Mouse (Mus musculus): ENCODE results near the gene Cbl. TPM values are rescaled to one million over a fixed set of nuclear protein-coding genes. Genes with fewer than 3 reads are reported as not detected.

The Cbl gene
- polyA plus RNA-seq, 1 experiment from 2014 or later, result 19.2 TPM

DNA sequence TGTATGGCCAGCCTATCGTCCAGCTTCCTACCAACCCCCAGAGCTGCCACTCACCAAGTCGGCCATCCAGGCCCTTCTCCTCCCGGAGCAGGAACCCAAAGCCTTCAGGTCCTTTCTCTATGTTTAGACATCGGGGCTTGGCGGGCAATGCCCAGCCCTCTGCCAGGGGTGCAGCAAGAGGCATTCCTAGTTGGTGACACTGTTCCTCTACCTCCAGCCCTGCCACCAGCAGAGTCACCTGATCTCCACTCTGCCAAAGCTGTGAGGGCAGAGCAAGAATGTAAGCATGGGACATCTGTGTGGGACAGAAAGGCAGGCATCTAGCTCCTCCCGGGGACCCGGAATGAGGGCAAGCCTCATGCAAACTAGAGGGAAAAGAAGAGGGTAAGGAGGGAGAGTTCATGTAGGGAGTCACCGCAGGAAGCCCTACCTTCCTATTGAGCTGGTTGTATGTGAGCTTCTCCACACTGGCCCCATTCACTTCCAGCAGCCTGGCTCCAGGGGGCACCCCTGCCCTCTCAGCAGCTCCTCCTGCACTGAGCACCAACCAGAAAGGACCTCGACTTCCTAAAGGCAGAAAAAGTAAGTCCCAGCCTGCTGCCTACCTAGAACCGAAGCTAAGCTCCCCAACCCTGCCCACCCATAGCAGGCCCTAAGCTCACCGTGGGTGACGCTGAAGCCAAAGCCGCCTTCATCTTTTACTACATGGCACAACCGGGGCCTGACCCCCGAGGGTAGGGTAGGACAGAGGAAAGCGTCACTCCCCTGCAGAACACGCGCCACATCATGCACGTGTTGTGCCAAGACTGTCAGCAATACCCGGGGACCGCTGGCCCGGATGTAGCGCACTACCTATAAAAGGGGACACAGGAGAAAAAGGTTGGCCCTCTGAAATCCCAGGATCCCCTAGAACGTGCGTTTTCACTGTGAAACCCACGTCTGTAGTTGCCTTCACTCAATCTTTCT is 15.6 kb upstream of the Cbl start:
- Histone ChIP-seq H3K9ac (ENCODE audit: low read length) (no peak overlapping the region), H3K4me1 (ENCODE audit: control insufficient read depth, insufficient read depth, low read length) (peaks cover 3% of the 10 kb centered on the region), H3K27me3 (ENCODE audit: control insufficient read depth, insufficient read depth, low read length) (no peaks in the 10 kb centered on the region), H3K4me2 (ENCODE audit: low read depth, severe bottlenecking) (no peak overlapping the region), H3K36me3 (ENCODE audit: control insufficient read depth, insufficient read depth, low read length) (no peaks in the 10 kb centered on the region), H3K4me3 (ENCODE audit: low read depth, low read length) (no peak overlapping the region), H3K27ac (replicated peaks; ENCODE audit: low read depth, low read length) (no peak overlapping the region), H3K9me3 (ENCODE audit: control insufficient read depth, low read length) (no peaks in the 10 kb centered on the region)
- WGBS, result 41% methylated on average over 26 of the region's 26 CpGs
- DNase-seq (ENCODE audit: low spot score), result peak; percentile 70
- 0 out of 2 replicates have a peak, but pooled peaks have one; percentile 57 for ATAC-seq (ENCODE audit: insufficient number of reproducible peaks, low FRiP score, low TSS enrichment, low read depth)

DNA sequence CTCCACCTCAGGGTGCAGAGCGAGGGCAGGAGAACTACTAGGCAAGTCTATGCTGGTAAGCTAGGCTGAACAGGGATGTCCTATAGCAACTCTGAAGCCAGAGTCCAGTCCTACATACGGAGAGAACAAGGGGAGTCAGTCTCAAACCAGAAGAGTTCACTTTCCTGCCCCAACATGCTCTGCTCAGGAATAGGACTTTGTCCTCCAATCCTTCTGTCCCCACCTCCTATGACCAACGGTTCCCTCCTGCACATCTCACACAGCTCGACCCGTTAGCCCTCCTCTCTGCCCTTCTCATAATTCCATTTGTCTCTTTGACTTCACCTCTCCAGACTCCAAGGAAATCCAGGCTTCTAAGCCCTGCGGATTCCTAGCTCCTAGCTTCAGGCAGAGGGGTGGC is 14.1 kb upstream of the Cbl start:
- H3K4me1 ChIP-seq (ENCODE audit: control insufficient read depth, insufficient read depth, low read length), result no peaks in the 10 kb centered on the region
- no peak for DNase-seq (ENCODE audit: low spot score)
- no peak overlapping the region for H3K4me3 ChIP-seq (ENCODE audit: low read depth, low read length)
- 83% methylated on average over 6 of the region's 6 CpGs for WGBS
- H3K36me3 ChIP-seq (ENCODE audit: control insufficient read depth, insufficient read depth, low read length), result no peaks in the 10 kb centered on the region
- ATAC-seq (ENCODE audit: insufficient number of reproducible peaks, low FRiP score, low TSS enrichment, low read depth), result no peak
- no peak overlapping the region for H3K4me2 ChIP-seq (ENCODE audit: low read depth, severe bottlenecking)
- no peak overlapping the region for H3K27ac ChIP-seq (replicated peaks; ENCODE audit: low read depth, low read length)
- H3K27me3 ChIP-seq (ENCODE audit: control insufficient read depth, insufficient read depth, low read length), result no peaks in the 10 kb centered on the region
- H3K9ac ChIP-seq (ENCODE audit: low read length), result no peak overlapping the region
- no peaks in the 10 kb centered on the region for H3K9me3 ChIP-seq (ENCODE audit: control insufficient read depth, low read length)

DNA sequence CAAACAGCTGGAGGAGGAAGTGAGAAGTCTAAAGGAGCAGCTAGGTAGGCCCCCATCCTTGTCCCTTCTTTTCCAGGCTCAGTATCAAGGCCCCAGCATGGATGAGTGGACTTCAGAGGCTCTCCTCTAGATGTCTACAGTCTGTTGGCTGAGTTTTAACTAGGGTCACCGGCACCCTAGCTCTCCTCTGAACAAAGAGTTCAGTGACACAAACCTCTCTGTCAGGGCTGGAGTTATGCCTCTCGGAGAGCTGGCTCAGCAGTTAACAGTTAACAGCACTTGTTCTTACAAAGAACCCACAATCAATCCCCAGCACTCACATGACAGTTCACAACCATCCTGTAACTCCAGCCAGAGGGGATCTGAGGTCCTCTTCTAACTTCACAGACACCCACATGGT is 9.8 kb upstream of the Cbl start:
- H3K4me3 ChIP-seq (ENCODE audit: low read depth, low read length), result no peak overlapping the region
- no peaks in the 10 kb centered on the region for H3K36me3 ChIP-seq (ENCODE audit: control insufficient read depth, insufficient read depth, low read length)
- H3K27me3 ChIP-seq (ENCODE audit: control insufficient read depth, insufficient read depth, low read length), result no peaks in the 10 kb centered on the region
- 68% methylated on average over 2 of the region's 2 CpGs for WGBS
- H3K4me2 ChIP-seq (ENCODE audit: low read depth, severe bottlenecking), result no peak overlapping the region
- no peak overlapping the region for H3K9ac ChIP-seq (ENCODE audit: low read length)
- no peak overlapping the region for H3K27ac ChIP-seq (replicated peaks; ENCODE audit: low read depth, low read length)
- H3K4me1 ChIP-seq (ENCODE audit: control insufficient read depth, insufficient read depth, low read length), result no peaks in the 10 kb centered on the region
- DNase-seq (ENCODE audit: low spot score), result no peak
- no peak for ATAC-seq (ENCODE audit: insufficient number of reproducible peaks, low FRiP score, low TSS enrichment, low read depth)
- H3K9me3 ChIP-seq (ENCODE audit: control insufficient read depth, low read length), result no peaks in the 10 kb centered on the region

DNA sequence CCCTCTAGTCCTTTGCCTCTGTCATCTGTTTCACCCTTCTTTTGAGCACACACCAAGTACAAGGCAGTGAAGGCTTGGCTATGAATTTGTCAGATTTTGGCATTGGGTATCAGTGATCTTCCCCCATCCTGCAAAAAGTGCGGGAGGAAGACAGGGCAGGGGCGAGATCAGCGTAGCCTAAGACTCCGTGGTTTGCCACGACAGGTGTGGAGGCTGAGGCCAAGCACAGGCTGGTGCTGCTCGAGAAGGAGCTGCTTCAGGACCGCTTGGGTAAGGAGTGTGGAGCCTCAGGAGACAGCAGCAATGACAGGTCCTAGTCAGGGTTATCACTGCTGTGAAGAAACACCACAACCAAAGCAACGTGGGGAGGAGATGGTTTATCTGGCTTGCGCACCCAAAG is 7.6 kb upstream of the Cbl start:
- H3K4me1 ChIP-seq (ENCODE audit: control insufficient read depth, insufficient read depth, low read length), result no peaks in the 10 kb centered on the region
- 67% methylated on average over 9 of the region's 9 CpGs for WGBS
- H3K4me3 ChIP-seq (ENCODE audit: low read depth, low read length), result no peak overlapping the region
- ATAC-seq (ENCODE audit: insufficient number of reproducible peaks, low FRiP score, low TSS enrichment, low read depth) (no peak), DNase-seq (ENCODE audit: low spot score) (no peak)
- no peak overlapping the region for H3K9ac ChIP-seq (ENCODE audit: low read length)
- H3K36me3 ChIP-seq (ENCODE audit: control insufficient read depth, insufficient read depth, low read length), result no peaks in the 10 kb centered on the region
- H3K4me2 ChIP-seq (ENCODE audit: low read depth, severe bottlenecking), result no peak overlapping the region
- H3K9me3 ChIP-seq (ENCODE audit: control insufficient read depth, low read length), result no peaks in the 10 kb centered on the region
- H3K27me3 ChIP-seq (ENCODE audit: control insufficient read depth, insufficient read depth, low read length), result no peaks in the 10 kb centered on the region
- no peak overlapping the region for H3K27ac ChIP-seq (replicated peaks; ENCODE audit: low read depth, low read length)

DNA sequence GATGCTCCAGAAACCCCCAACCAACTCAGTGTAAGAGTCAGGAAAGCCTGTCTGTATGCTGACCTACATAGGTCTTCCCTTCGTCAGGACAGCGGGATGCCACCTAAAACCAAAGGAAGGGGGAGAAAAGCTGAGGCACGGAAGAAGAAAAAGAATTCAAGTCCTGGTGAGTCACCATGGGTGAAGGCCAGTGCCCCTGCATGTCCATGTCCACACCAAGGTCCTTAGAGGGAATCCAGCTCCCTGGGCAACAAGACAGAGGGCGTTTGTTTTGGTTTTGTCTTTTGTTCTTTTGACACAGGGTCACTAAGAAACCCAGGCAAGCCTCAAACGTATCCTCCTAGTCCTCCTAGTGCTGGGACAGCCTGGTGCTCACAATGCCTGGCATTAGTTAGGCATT is 7.1 kb upstream of the Cbl start:
- ATAC-seq (ENCODE audit: insufficient number of reproducible peaks, low FRiP score, low TSS enrichment, low read depth), result no peak
- WGBS, result 65% methylated on average over 5 of the region's 5 CpGs
- no peaks in the 10 kb centered on the region for H3K36me3 ChIP-seq (ENCODE audit: control insufficient read depth, insufficient read depth, low read length)
- DNase-seq (ENCODE audit: low spot score), result no peak
- no peaks in the 10 kb centered on the region for H3K27me3 ChIP-seq (ENCODE audit: control insufficient read depth, insufficient read depth, low read length)
- H3K27ac ChIP-seq (replicated peaks; ENCODE audit: low read depth, low read length), result no peak overlapping the region
- H3K4me2 ChIP-seq (ENCODE audit: low read depth, severe bottlenecking), result no peak overlapping the region
- no peak overlapping the region for H3K9ac ChIP-seq (ENCODE audit: low read length)
- no peak overlapping the region for H3K4me3 ChIP-seq (ENCODE audit: low read depth, low read length)
- H3K9me3 ChIP-seq (ENCODE audit: control insufficient read depth, low read length), result no peaks in the 10 kb centered on the region
- no peaks in the 10 kb centered on the region for H3K4me1 ChIP-seq (ENCODE audit: control insufficient read depth, insufficient read depth, low read length)

DNA sequence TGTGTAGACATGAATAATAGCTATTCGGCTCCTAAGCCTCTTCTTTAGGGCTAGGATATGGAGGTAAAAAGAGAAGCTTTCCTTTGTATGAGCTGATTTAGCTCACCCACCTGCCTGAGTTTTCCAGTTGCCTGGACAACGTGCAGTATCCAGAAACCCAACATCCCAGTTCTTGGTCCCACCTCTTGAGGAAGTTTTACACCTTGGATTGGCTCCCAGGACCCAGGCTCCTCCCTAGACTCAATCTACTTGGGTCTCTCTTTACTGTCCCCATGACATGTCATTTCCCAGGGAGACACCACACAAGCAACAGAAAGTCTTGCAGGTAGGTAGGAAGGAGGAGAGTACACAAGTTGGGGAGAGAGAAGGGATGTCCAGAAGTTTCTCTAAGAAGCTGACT is 6.5 kb upstream of the Cbl start, which contains the start of gene Ccdc153:
Ccdc153 (plus strand) TSS at position 278 of the 400 bp plus-strand sequence.
- no peaks in the 10 kb centered on the region for H3K9me3 ChIP-seq (ENCODE audit: control insufficient read depth, low read length)
- H3K27me3 ChIP-seq (ENCODE audit: control insufficient read depth, insufficient read depth, low read length), result no peaks in the 10 kb centered on the region
- ATAC-seq (ENCODE audit: insufficient number of reproducible peaks, low FRiP score, low TSS enrichment, low read depth), result no peak
- 55% methylated on average over 2 of the region's 2 CpGs for WGBS
- H3K4me3 ChIP-seq (ENCODE audit: low read depth, low read length), result no peak within 1 kb of the TSS
- no peak within 1 kb of the TSS for H3K4me2 ChIP-seq (ENCODE audit: low read depth, severe bottlenecking)
- no peak for DNase-seq (ENCODE audit: low spot score)
- no peaks in the 10 kb centered on the region for H3K36me3 ChIP-seq (ENCODE audit: control insufficient read depth, insufficient read depth, low read length)
- no peak within 1 kb of the TSS for H3K9ac ChIP-seq (ENCODE audit: low read length)
- H3K4me1 ChIP-seq (ENCODE audit: control insufficient read depth, insufficient read depth, low read length), result no peaks in the 10 kb centered on the region
- no peak within 1 kb of the TSS for H3K27ac ChIP-seq (replicated peaks; ENCODE audit: low read depth, low read length)

DNA sequence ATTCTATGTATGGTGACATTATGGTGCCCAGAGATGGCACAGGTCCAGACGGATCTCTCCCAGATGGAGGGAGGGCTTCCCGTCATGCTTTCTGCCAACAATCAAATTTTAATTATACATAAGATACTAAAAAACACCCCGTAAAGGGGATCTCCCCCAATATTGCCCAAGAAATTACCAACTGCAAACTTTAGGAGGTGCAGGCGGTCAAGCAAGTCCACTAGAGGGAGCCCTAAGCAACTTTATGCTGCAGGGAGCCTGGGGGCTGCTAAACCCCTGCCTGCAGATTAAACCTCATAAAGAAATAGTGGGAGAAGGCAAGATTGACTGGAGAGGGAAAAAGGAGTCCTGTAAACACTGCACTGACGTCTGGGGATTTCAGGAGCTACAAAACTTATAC is 5.6 kb upstream of the Cbl start:
- 12% methylated on average over 5 of the region's 5 CpGs for WGBS

DNA sequence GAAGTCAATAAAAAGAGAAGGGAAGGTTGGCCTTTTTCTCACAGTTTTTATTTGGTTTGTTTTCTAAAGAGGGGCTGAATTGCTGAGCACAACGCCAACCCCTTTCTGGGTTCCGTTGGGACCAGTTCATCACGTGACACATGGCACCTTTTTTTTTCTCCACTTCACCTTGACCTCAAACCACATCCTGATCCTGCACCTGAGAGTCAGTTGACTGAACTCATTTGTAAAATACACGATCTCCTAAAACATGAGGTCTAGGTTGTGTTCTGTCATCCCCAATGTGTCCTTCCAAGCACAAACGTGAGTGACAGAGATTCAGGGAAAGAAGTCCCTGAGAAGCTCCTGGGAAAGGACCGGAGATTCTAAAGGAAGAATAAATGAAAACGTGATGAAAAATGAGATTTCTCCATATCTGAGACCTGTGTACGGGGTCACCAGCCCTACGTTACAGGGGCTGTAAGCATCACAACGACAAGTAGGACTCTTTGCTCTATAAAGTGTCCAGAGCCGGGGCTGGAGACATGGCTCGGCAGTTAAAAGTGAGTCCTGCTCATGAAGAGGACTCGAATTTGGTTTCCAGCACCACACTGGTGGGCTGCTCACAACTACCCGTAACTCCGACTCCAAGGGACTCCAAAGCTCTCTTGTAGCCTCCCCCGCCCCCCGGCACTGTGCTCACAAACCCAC is 4.8 kb upstream of the Cbl start:
- H3K36me3 ChIP-seq (ENCODE audit: control insufficient read depth, insufficient read depth, low read length), result no peaks in the 10 kb centered on the region
- no peak overlapping the region for H3K9ac ChIP-seq (ENCODE audit: low read length)
- DNase-seq (ENCODE audit: low spot score), result no peak
- H3K4me3 ChIP-seq (ENCODE audit: low read depth, low read length), result no peak overlapping the region
- H3K4me1 ChIP-seq (ENCODE audit: control insufficient read depth, insufficient read depth, low read length), result no peaks in the 10 kb centered on the region
- no peak overlapping the region for H3K27ac ChIP-seq (replicated peaks; ENCODE audit: low read depth, low read length)
- H3K9me3 ChIP-seq (ENCODE audit: control insufficient read depth, low read length), result no peaks in the 10 kb centered on the region
- no peak overlapping the region for H3K4me2 ChIP-seq (ENCODE audit: low read depth, severe bottlenecking)
- 78% methylated on average over 17 of the region's 17 CpGs for WGBS
- H3K27me3 ChIP-seq (ENCODE audit: control insufficient read depth, insufficient read depth, low read length), result no peaks in the 10 kb centered on the region
- ATAC-seq (ENCODE audit: insufficient number of reproducible peaks, low FRiP score, low TSS enrichment, low read depth), result no peak

More for the DNA sequence above, 5.6 kb upstream of the Cbl start:
- H3K27ac ChIP-seq (replicated peaks; ENCODE audit: low read depth, low read length), result no peak overlapping the region
- no peaks in the 10 kb centered on the region for H3K4me1 ChIP-seq (ENCODE audit: control insufficient read depth, insufficient read depth, low read length)
- ATAC-seq (ENCODE audit: insufficient number of reproducible peaks, low FRiP score, low TSS enrichment, low read depth) (no peak), DNase-seq (ENCODE audit: low spot score) (peak; percentile 81)
- no peaks in the 10 kb centered on the region for H3K36me3 ChIP-seq (ENCODE audit: control insufficient read depth, insufficient read depth, low read length)
- no peak overlapping the region for H3K4me2 ChIP-seq (ENCODE audit: low read depth, severe bottlenecking)
- H3K4me3 ChIP-seq (ENCODE audit: low read depth, low read length), result no peak overlapping the region
- no peak overlapping the region for H3K9ac ChIP-seq (ENCODE audit: low read length)
- no peaks in the 10 kb centered on the region for H3K9me3 ChIP-seq (ENCODE audit: control insufficient read depth, low read length)
- no peaks in the 10 kb centered on the region for H3K27me3 ChIP-seq (ENCODE audit: control insufficient read depth, insufficient read depth, low read length)

Measured in limb, embryonic 11.5 days (tissue).